Mouse (Mus musculus): ENCODE data around the gene Taar1. TPM values are rescaled to one million over a fixed set of nuclear protein-coding genes. Genes with fewer than 3 reads are reported as not detected.
A peak's percentile ranks its signal among the peaks of the same experiment; 100 is the strongest.

Taar1 gene
- polyA plus RNA-seq, 1 experiment from 2014 or later: not detected

DNA sequence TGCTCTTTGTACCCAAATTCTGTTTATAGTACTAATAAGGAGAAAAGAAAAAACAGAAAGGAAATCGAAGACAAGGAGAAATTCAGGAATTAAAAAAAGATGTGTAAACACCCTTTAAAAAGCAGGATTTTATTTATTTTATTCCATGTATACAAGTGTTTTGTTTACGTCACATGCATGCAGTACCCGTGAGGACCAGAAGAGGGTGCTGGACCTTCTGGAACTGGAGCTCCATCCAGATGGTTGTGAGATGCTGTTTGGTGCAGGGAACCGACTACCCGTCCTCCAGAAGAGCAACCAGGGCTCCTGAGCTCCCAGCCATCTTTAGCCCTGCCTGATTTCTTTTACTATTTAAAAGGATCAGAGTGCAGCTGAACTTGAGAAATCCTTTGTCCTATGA, 22.3 kb downstream of the Taar1 start:
- Histone ChIP-seq H3K4me2 (replicated peaks) (no peak overlapping the region), H3K9ac (no peak overlapping the region), H3K9me3 (no peaks in the 10 kb centered on the region), H3K4me1 (replicated peaks) (no peaks in the 10 kb centered on the region), H3K27ac (no peak overlapping the region), H3K27me3 (replicated peaks) (no peaks in the 10 kb centered on the region), H3K4me3 (replicated peaks) (no peak overlapping the region), H3K36me3 (no peaks in the 10 kb centered on the region)
- no peak for ATAC-seq
- 77% methylated on average over 5 of the region's 5 CpGs for WGBS

DNA sequence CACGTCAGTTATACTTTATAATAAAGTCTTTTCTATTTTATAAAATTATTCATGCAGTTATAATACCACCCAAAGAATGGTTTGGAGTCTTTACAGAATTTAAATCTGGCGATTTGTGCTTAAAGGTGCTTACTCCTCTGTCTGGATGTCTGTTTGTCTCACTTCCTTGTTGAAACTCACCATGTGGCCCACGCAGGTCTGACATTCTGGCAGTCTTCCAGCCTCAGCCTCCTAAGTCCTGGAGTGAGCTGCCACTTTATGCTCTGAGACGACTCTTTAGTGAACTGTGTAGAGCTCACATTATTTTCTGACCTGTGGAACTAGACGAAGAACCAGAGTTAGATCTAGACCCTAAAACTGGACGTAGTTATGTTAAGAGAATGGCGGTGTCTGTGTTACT, 27.9 kb downstream of the Taar1 start:
- Histone ChIP-seq H3K36me3 (no peaks in the 10 kb centered on the region), H3K4me3 (replicated peaks) (no peak overlapping the region), H3K4me1 (replicated peaks) (no peaks in the 10 kb centered on the region), H3K27me3 (replicated peaks) (no peaks in the 10 kb centered on the region), H3K9me3 (no peaks in the 10 kb centered on the region), H3K9ac (no peak overlapping the region), H3K4me2 (replicated peaks) (no peak overlapping the region), H3K27ac (no peak overlapping the region)
- 58% methylated on average over 7 of the region's 7 CpGs for WGBS
- ATAC-seq: no peak

GRCm38 (mm10) chr10:23949508-23950005, 29.4 kb downstream of the Taar1 start, which contains the start of gene Taar3:
Gene Taar3, plus strand, starts transcription at chr10:23949558.
- Histone ChIP-seq H3K27ac (no peak within 1 kb of the TSS), H3K9ac (no peak within 1 kb of the TSS), H3K27me3 (replicated peaks) (no peaks in the 10 kb centered on the region), H3K4me3 (replicated peaks) (no peak within 1 kb of the TSS), H3K36me3 (no peaks in the 10 kb centered on the region), H3K9me3 (no peaks in the 10 kb centered on the region), H3K4me1 (replicated peaks) (no peaks in the 10 kb centered on the region), H3K4me2 (replicated peaks) (no peak within 1 kb of the TSS)
- WGBS: 90% methylated on average over 16 of the region's 16 CpGs
- ATAC-seq: no peak

DNA sequence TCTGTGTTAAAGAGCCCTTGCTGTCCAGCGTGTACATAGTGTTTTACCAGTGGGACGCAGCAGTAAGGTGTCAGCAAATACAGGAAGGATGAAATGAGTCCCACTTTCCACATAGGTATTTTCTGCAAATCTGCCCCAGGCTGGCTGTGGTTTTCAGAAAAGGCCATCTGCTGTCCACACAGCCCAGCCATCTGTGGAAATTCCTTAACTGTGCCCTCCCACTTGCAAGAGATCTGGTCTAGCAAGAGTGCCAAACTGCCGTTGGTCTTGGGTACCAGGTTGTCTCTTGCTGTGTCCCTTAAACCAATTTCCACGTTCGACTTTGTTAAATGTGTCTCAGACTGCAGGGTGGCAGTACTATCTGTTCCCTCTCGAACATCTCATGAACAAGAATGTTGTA, 31.6 kb downstream of the Taar1 start:
- 81% methylated on average over 6 of the region's 6 CpGs for WGBS
- no peak for ATAC-seq
- H3K9ac ChIP-seq: no peak overlapping the region
- H3K27ac ChIP-seq: no peak overlapping the region
- H3K4me1 ChIP-seq (replicated peaks): no peaks in the 10 kb centered on the region
- no peaks in the 10 kb centered on the region for H3K36me3 ChIP-seq
- no peak overlapping the region for H3K4me3 ChIP-seq (replicated peaks)
- H3K4me2 ChIP-seq (replicated peaks): no peak overlapping the region
- no peaks in the 10 kb centered on the region for H3K9me3 ChIP-seq
- no peaks in the 10 kb centered on the region for H3K27me3 ChIP-seq (replicated peaks)

- 42% methylated on average over 3 of the region's 3 CpGs for WGBS
- Histone ChIP-seq H3K9ac (no peak overlapping the region), H3K4me3 (replicated peaks) (no peak overlapping the region), H3K4me2 (replicated peaks) (no peak overlapping the region), H3K27me3 (replicated peaks) (no peaks in the 10 kb centered on the region), H3K9me3 (no peaks in the 10 kb centered on the region), H3K4me1 (replicated peaks) (no peaks in the 10 kb centered on the region), H3K36me3 (no peaks in the 10 kb centered on the region), H3K27ac (no peak overlapping the region)
- peak; percentile 84 for ATAC-seq
These were observed 38.9 kb downstream of the Taar1 start for GRCm38 (mm10) chr10:23959071-23959470.

GRCm38 (mm10) chr10:23960444-23960915, 40.3 kb downstream of the Taar1 start, which contains the start of gene Taar4:
Gene Taar4, plus strand, starts transcription at chr10:23960494.
- H3K36me3 ChIP-seq: no peaks in the 10 kb centered on the region
- 91% methylated on average over 13 of the region's 13 CpGs for WGBS
- H3K4me2 ChIP-seq (replicated peaks): no peak within 1 kb of the TSS
- H3K9ac ChIP-seq: no peak within 1 kb of the TSS
- no peak within 1 kb of the TSS for H3K27ac ChIP-seq
- H3K4me3 ChIP-seq (replicated peaks): no peak within 1 kb of the TSS
- ATAC-seq: no peak
- H3K27me3 ChIP-seq (replicated peaks): no peaks in the 10 kb centered on the region
- no peaks in the 10 kb centered on the region for H3K9me3 ChIP-seq
- no peaks in the 10 kb centered on the region for H3K4me1 ChIP-seq (replicated peaks)

GRCm38 (mm10) chr10:23963444-23963843, 43.3 kb downstream of the Taar1 start:
- WGBS: 44% methylated on average over 3 of the region's 3 CpGs

GRCm38 (mm10) chr10:23964921-23965610, 44.9 kb downstream of the Taar1 start:
- H3K36me3 ChIP-seq: no peaks in the 10 kb centered on the region
- H3K9me3 ChIP-seq: no peaks in the 10 kb centered on the region
- H3K27me3 ChIP-seq (replicated peaks): no peaks in the 10 kb centered on the region
- no peak for ATAC-seq
- H3K4me3 ChIP-seq (replicated peaks): no peak overlapping the region
- 79% methylated on average over 6 of the region's 6 CpGs for WGBS
- no peak overlapping the region for H3K4me2 ChIP-seq (replicated peaks)
- no peaks in the 10 kb centered on the region for H3K4me1 ChIP-seq (replicated peaks)
- H3K9ac ChIP-seq: no peak overlapping the region
- no peak overlapping the region for H3K27ac ChIP-seq

More at GRCm38 (mm10) chr10:23963444-23963843, 43.3 kb downstream of the Taar1 start:
- no peaks in the 10 kb centered on the region for H3K27me3 ChIP-seq (replicated peaks)
- H3K27ac ChIP-seq: no peak overlapping the region
- H3K4me2 ChIP-seq (replicated peaks): no peak overlapping the region
- no peak for ATAC-seq
- H3K9me3 ChIP-seq: no peaks in the 10 kb centered on the region
- H3K4me1 ChIP-seq (replicated peaks): no peaks in the 10 kb centered on the region
- H3K4me3 ChIP-seq (replicated peaks): no peak overlapping the region
- no peak overlapping the region for H3K9ac ChIP-seq
- H3K36me3 ChIP-seq: no peaks in the 10 kb centered on the region

DNA sequence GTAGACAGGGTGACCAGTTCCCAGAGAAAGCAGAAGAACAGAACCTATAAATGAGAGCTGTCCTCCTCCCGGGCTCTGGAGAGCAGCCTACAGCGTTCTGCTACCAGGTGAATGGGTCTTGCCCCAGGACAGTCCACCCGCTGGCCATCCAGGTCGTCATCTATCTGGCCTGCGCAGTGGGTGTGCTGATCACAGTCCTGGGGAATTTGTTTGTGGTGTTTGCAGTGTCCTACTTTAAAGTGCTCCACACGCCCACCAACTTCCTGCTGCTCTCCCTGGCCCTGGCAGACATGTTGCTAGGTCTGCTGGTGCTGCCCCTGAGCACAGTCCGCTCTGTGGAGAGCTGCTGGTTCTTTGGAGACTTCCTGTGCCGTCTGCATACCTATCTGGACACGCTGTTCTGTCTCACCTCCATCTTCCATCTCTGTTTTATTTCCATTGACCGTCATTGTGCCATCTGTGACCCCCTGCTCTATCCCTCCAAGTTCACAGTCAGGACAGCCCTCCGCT, 50.6 kb downstream of the Taar1 start, which contains the start of gene Taar5:
Gene Taar5, plus strand, starts transcription at position 51 of the 510 bp plus-strand sequence.
- Histone ChIP-seq H3K9ac (no peak within 1 kb of the TSS), H3K4me3 (replicated peaks) (no peak within 1 kb of the TSS), H3K4me1 (replicated peaks) (no peaks in the 10 kb centered on the region), H3K27ac (no peak within 1 kb of the TSS), H3K9me3 (no peaks in the 10 kb centered on the region), H3K36me3 (no peaks in the 10 kb centered on the region), H3K27me3 (replicated peaks) (no peaks in the 10 kb centered on the region), H3K4me2 (replicated peaks) (no peak within 1 kb of the TSS)
- 86% methylated on average over 11 of the region's 11 CpGs for WGBS
- ATAC-seq: no peak

Other genes with a start within 250 kb of the Taar1 start
- gene Rps12, start 133.1 kb upstream of the Taar1 start, polyA plus RNA-seq (2015; fragmentation: Nextera tagmentation; extraction: Ambion mirVana): 195 and 208 TPM in 2 replicates
- 15.8 and 17.0 TPM in 2 replicates for gene Slc18b1, start 123.4 kb upstream of the Taar1 start, polyA plus RNA-seq (2015; fragmentation: Nextera tagmentation; extraction: Ambion mirVana)
- 0.24 and 0.28 TPM in 2 replicates for gene Vnn3, start 68.9 kb upstream of the Taar1 start, polyA plus RNA-seq (2015; fragmentation: Nextera tagmentation; extraction: Ambion mirVana)
- gene Vnn1, start 25.7 kb upstream of the Taar1 start, polyA plus RNA-seq (2015; fragmentation: Nextera tagmentation; extraction: Ambion mirVana): 1.9 and 2.4 TPM in 2 replicates
- 0.14 and 0.21 TPM in 2 replicates for gene Taar2, start 18.2 kb downstream of the Taar1 start, polyA plus RNA-seq (2015; fragmentation: Nextera tagmentation; extraction: Ambion mirVana)
- gene Taar3, start 29.2 kb downstream of the Taar1 start, polyA plus RNA-seq (2015; fragmentation: Nextera tagmentation; extraction: Ambion mirVana): not detected in 2 replicates
- gene Taar4, start 40.1 kb downstream of the Taar1 start, polyA plus RNA-seq (2015; fragmentation: Nextera tagmentation; extraction: Ambion mirVana): not detected in 2 replicates
- not detected in 2 replicates for gene Taar5, start 50.4 kb downstream of the Taar1 start, polyA plus RNA-seq (2015; fragmentation: Nextera tagmentation; extraction: Ambion mirVana)
- gene Taar6, start 65.3 kb downstream of the Taar1 start, polyA plus RNA-seq (2015; fragmentation: Nextera tagmentation; extraction: Ambion mirVana): not detected in 2 replicates
- not detected in 2 replicates for gene Taar7a, start 73.1 kb downstream of the Taar1 start, polyA plus RNA-seq (2015; fragmentation: Nextera tagmentation; extraction: Ambion mirVana)
- not detected in 2 replicates for gene Taar7b, start 79.6 kb downstream of the Taar1 start, polyA plus RNA-seq (2015; fragmentation: Nextera tagmentation; extraction: Ambion mirVana)
- not detected in 2 replicates for gene Taar7d, start 106.9 kb downstream of the Taar1 start, polyA plus RNA-seq (2015; fragmentation: Nextera tagmentation; extraction: Ambion mirVana)
- gene Taar7e, start 117.3 kb downstream of the Taar1 start, polyA plus RNA-seq (2015; fragmentation: Nextera tagmentation; extraction: Ambion mirVana): not detected in 2 replicates
- not detected in 2 replicates for gene Taar7f, start 129.2 kb downstream of the Taar1 start, polyA plus RNA-seq (2015; fragmentation: Nextera tagmentation; extraction: Ambion mirVana)
- gene Taar8a, start 156.1 kb downstream of the Taar1 start, polyA plus RNA-seq (2015; fragmentation: Nextera tagmentation; extraction: Ambion mirVana): not detected in 2 replicates
- gene Taar8b, start 171.9 kb downstream of the Taar1 start, polyA plus RNA-seq (2015; fragmentation: Nextera tagmentation; extraction: Ambion mirVana): not detected in 2 replicates
- gene Taar8c, start 181.6 kb downstream of the Taar1 start, polyA plus RNA-seq (2015; fragmentation: Nextera tagmentation; extraction: Ambion mirVana): not detected in 2 replicates
- not detected in 2 replicates for gene Taar9, start 189.2 kb downstream of the Taar1 start, polyA plus RNA-seq (2015; fragmentation: Nextera tagmentation; extraction: Ambion mirVana)
- gene Stx7, start 228.9 kb downstream of the Taar1 start, polyA plus RNA-seq (2015; fragmentation: Nextera tagmentation; extraction: Ambion mirVana): 123 and 127 TPM in 2 replicates